23 mouse cellular contexts compared by ENCODE assay signal in genomic region chr9:120545994-120546393, GRCm38 (mm10). TPM values are rescaled to one million over a fixed set of nuclear protein-coding genes. Genes with fewer than 3 reads are reported as not detected.
DNase-seq lines count a peak whose midpoint lies in the region; ATAC-seq and TF ChIP-seq lines count a peak whose summit lies in the region.
"Had no signal": no experiment of that assay in that cellular context is flagged by ENCODE, and none has a peak within 500 bp of the region (broad histone marks: within the 10 kb centered on the region; RNA-seq: fewer than 3 reads in every experiment).

No protein-coding gene starts in this region.

- no peak for TF ChIP-seq POLR2A in lung, adult 2 months (IDR thresholded peaks at IDR 0.05; ENCODE audit: borderline replicate concordance, extremely low read depth, low read depth, low read length)

- no peak overlapping the region for H3K4me3 ChIP-seq in lung, embryonic 14.5 days (ENCODE audit: low read depth, low read length)
- no peak overlapping the region for H3K4me3 ChIP-seq in lung, adult 2 months (replicated peaks; ENCODE audit: extremely low read depth, low read depth, low read length)
- H3K4me3 ChIP-seq in stomach, embryonic 14.5 days (ENCODE audit: low read depth, low read length): no peak overlapping the region
- no peak overlapping the region for H3K4me3 ChIP-seq in stomach, postnatal 0 days (ENCODE audit: low read depth, low read length)
- H3K4me3 ChIP-seq in megakaryocyte, embryonic 14.5 days (replicated peaks): peak overlapping the region; percentile 11
- no peak overlapping the region for H3K4me3 ChIP-seq in stomach, embryonic 16.5 days (replicated peaks; ENCODE audit: low read length)
- H3K4me3 ChIP-seq in limb, embryonic 10.5 days: no peak overlapping the region
- H3K4me3 ChIP-seq: embryonic facial prominence, embryonic 13.5 days; forebrain, embryonic 12.5 days; heart, embryonic 13.5 days; hindbrain, embryonic 12.5 days had no signal

- no peak for TF ChIP-seq CTCF in lung, embryonic 14.5 days (IDR thresholded peaks at IDR 0.05; ENCODE audit: low read depth)
- no peak for TF ChIP-seq CTCF in lung, adult 2 months (IDR thresholded peaks at IDR 0.05; ENCODE audit: insufficient read depth, low read length)
- no peak for TF ChIP-seq CTCF in stomach, postnatal 0 days (IDR thresholded peaks at IDR 0.05; ENCODE audit: low read depth)

- H3K4me2 ChIP-seq in lung, embryonic 14.5 days: no peak overlapping the region
- H3K4me2 ChIP-seq in stomach, embryonic 14.5 days (replicated peaks; ENCODE audit: low read depth, low read length): no peak overlapping the region
- H3K4me2 ChIP-seq in stomach, postnatal 0 days (replicated peaks; ENCODE audit: low read depth): no peak overlapping the region
- H3K4me2 ChIP-seq in stomach, embryonic 16.5 days (ENCODE audit: low read depth, low read length): no peak overlapping the region
- H3K4me2 ChIP-seq: forebrain, embryonic 12.5 days; heart, embryonic 13.5 days; hindbrain, embryonic 12.5 days had no signal

- peaks cover 12% of the 10 kb centered on the region for H3K4me1 ChIP-seq in lung, embryonic 14.5 days (ENCODE audit: insufficient read depth)
- H3K4me1 ChIP-seq in lung, adult 2 months (ENCODE audit: control insufficient read depth, insufficient read depth, low read length): 0 out of 2 replicates have a peak, but pooled peaks cover 3% of the 10 kb centered on the region
- peaks cover 13% of the 10 kb centered on the region; the same call in 1 of the 2 replicates for H3K4me1 ChIP-seq in stomach, embryonic 14.5 days (ENCODE audit: control insufficient read depth, insufficient read depth, low read length)
- H3K4me1 ChIP-seq in stomach, postnatal 0 days (replicated peaks; ENCODE audit: control insufficient read depth, insufficient read depth): no peaks in the 10 kb centered on the region
- peaks cover 19% of the 10 kb centered on the region for H3K4me1 ChIP-seq in megakaryocyte, embryonic 14.5 days
- peaks cover 20% of the 10 kb centered on the region for H3K4me1 ChIP-seq in stomach, embryonic 16.5 days (ENCODE audit: control insufficient read depth, insufficient read depth, low read length)
- H3K4me1 ChIP-seq in limb, embryonic 10.5 days: peaks cover 18% of the 10 kb centered on the region
- H3K4me1 ChIP-seq: forebrain, embryonic 12.5 days; heart, embryonic 13.5 days had no signal

- no peak for TF ChIP-seq EP300 in stomach, postnatal 0 days (optimal IDR thresholded peaks at IDR 0.05)

- H3K9ac ChIP-seq in lung, embryonic 14.5 days: no peak overlapping the region
- H3K9ac ChIP-seq in stomach, embryonic 14.5 days (replicated peaks; ENCODE audit: low read depth, low read length): no peak overlapping the region
- no peak overlapping the region for H3K9ac ChIP-seq in stomach, postnatal 0 days (ENCODE audit: low read length)
- no peak overlapping the region for H3K9ac ChIP-seq in stomach, embryonic 16.5 days (ENCODE audit: low read length)
- H3K9ac ChIP-seq: embryonic facial prominence, embryonic 13.5 days; forebrain, embryonic 12.5 days; heart, embryonic 13.5 days; hindbrain, embryonic 12.5 days had no signal

- H3K27me3 ChIP-seq in lung, embryonic 14.5 days (ENCODE audit: insufficient read depth, low read length): no peaks in the 10 kb centered on the region
- H3K27me3 ChIP-seq in stomach, embryonic 14.5 days (ENCODE audit: control insufficient read depth, insufficient read depth, low read length): no peaks in the 10 kb centered on the region
- H3K27me3 ChIP-seq in stomach, postnatal 0 days (ENCODE audit: control insufficient read depth, insufficient read depth, low read length): no peaks in the 10 kb centered on the region
- H3K27me3 ChIP-seq in megakaryocyte, embryonic 14.5 days (replicated peaks): peaks cover 63% of the 10 kb centered on the region
- no peaks in the 10 kb centered on the region for H3K27me3 ChIP-seq in stomach, embryonic 16.5 days (ENCODE audit: control insufficient read depth, insufficient read depth, low read length)
- H3K27me3 ChIP-seq in limb, embryonic 10.5 days (ENCODE audit: low read depth, poor library complexity, severe bottlenecking): peaks cover 24% of the 10 kb centered on the region

- DNase-seq in lung, embryonic 14.5 days: no peak
- DNase-seq in lung, adult 2 months: no peak
- no peak for DNase-seq in stomach, postnatal 0 days (ENCODE audit: low spot score)
- DNase-seq in cerebellum, postnatal 36 days: no peak
- no peak for DNase-seq in limb, embryonic 10.5 days (ENCODE audit: low spot score)
- DNase-seq: adrenal gland, postnatal 14 days; cerebellum, adult 2 months; cerebellum, postnatal 10 days; gastrocnemius, postnatal 25 days; heart, adult 11 months; heart, postnatal 36 days had no signal

- 50% methylated on average over 2 of the region's 2 CpGs for WGBS in lung, embryonic 14.5 days
- WGBS in lung, adult 2 months: 59% methylated on average over 2 of the region's 2 CpGs
- 59% methylated on average over 2 of the region's 2 CpGs for WGBS in stomach, embryonic 14.5 days
- WGBS in stomach, postnatal 0 days: 64% methylated on average over 2 of the region's 2 CpGs
- WGBS in stomach, embryonic 16.5 days: 78% methylated on average over 2 of the region's 2 CpGs
- 94% methylated on average over 2 of the region's 2 CpGs for WGBS in limb, embryonic 10.5 days

- H3K36me3 ChIP-seq in lung, embryonic 14.5 days (ENCODE audit: insufficient read depth): no peaks in the 10 kb centered on the region
- H3K36me3 ChIP-seq in stomach, embryonic 14.5 days (ENCODE audit: control insufficient read depth, insufficient read depth, low read length): no peaks in the 10 kb centered on the region
- H3K36me3 ChIP-seq in stomach, postnatal 0 days (ENCODE audit: control insufficient read depth, insufficient read depth, low read length): no peaks in the 10 kb centered on the region
- H3K36me3 ChIP-seq in megakaryocyte, embryonic 14.5 days (replicated peaks; ENCODE audit: low read length): no peaks in the 10 kb centered on the region
- H3K36me3 ChIP-seq in stomach, embryonic 16.5 days (ENCODE audit: control insufficient read depth, insufficient read depth, low read length): no peaks in the 10 kb centered on the region
- no peaks in the 10 kb centered on the region for H3K36me3 ChIP-seq in limb, embryonic 10.5 days
- H3K36me3 ChIP-seq: embryonic facial prominence, embryonic 13.5 days; forebrain, embryonic 12.5 days; heart, embryonic 13.5 days; hindbrain, embryonic 12.5 days had no signal

- no peaks in the 10 kb centered on the region for H3K9me3 ChIP-seq in lung, embryonic 14.5 days (ENCODE audit: low read depth, low read length)
- H3K9me3 ChIP-seq in stomach, embryonic 14.5 days (ENCODE audit: control insufficient read depth, low read depth, low read length): no peaks in the 10 kb centered on the region
- H3K9me3 ChIP-seq in stomach, postnatal 0 days (ENCODE audit: control insufficient read depth, low read length): no peaks in the 10 kb centered on the region
- H3K9me3 ChIP-seq in megakaryocyte, embryonic 14.5 days: no peaks in the 10 kb centered on the region
- H3K9me3 ChIP-seq in stomach, embryonic 16.5 days (replicated peaks; ENCODE audit: control insufficient read depth, low read length): no peaks in the 10 kb centered on the region
- no peaks in the 10 kb centered on the region for H3K9me3 ChIP-seq in limb, embryonic 10.5 days (replicated peaks)
- H3K9me3 ChIP-seq: embryonic facial prominence, embryonic 13.5 days; forebrain, embryonic 12.5 days; heart, embryonic 13.5 days; hindbrain, embryonic 12.5 days had no signal

- peak overlapping the region; percentile 85 for H3K27ac ChIP-seq in lung, embryonic 14.5 days (ENCODE audit: low read depth)
- peak overlapping the region; percentile 78; the same call in 1 of the 2 replicates for H3K27ac ChIP-seq in stomach, embryonic 14.5 days (ENCODE audit: low read length)
- H3K27ac ChIP-seq in stomach, postnatal 0 days (replicated peaks): no peak overlapping the region
- H3K27ac ChIP-seq in stomach, embryonic 16.5 days (ENCODE audit: low read length): peak overlapping the region; percentile 88
- no peak overlapping the region for H3K27ac ChIP-seq in limb, embryonic 10.5 days
- H3K27ac ChIP-seq: embryonic facial prominence, embryonic 13.5 days; forebrain, embryonic 12.5 days; heart, embryonic 13.5 days; hindbrain, embryonic 12.5 days had no signal

- ATAC-seq in lung, embryonic 14.5 days (ENCODE audit: insufficient read depth): no peak
- ATAC-seq in stomach, embryonic 14.5 days (ENCODE audit: insufficient number of reproducible peaks, insufficient read depth, low FRiP score, low read depth): no peak
- no peak for ATAC-seq in stomach, postnatal 0 days (ENCODE audit: low FRiP score, low TSS enrichment)
- no peak for ATAC-seq in stomach, embryonic 16.5 days (ENCODE audit: insufficient read depth, low FRiP score)
- ATAC-seq: activated CD4-positive, CD25-positive, alpha-beta regulatory T cell, adult 4 months; forebrain, embryonic 16.5 days; hindbrain, embryonic 16.5 days had no signal

RNA-seq across cellular contexts. Expression of gene Entpd3, which starts 6.4 kb away (rescaled TPM):
- 14.9 TPM in 2 replicates for polyA plus RNA-seq in lung, embryonic 14.5 days (2014; fragmentation: Nextera tagmentation; extraction: Ambion mirVana)
- polyA plus RNA-seq in lung, adult 2 months (2012; rRNA removed): 3.7 and 5.7 TPM in 2 replicates
- polyA plus RNA-seq in stomach, embryonic 14.5 days (2014; fragmentation: Nextera tagmentation; extraction: Ambion mirVana): 6.3 and 7.7 TPM in 2 replicates
- polyA plus RNA-seq in stomach, postnatal 0 days (2015; fragmentation: Nextera tagmentation; extraction: Ambion mirVana): 2.1 and 2.3 TPM in 2 replicates
- not detected in 2 replicates for polyA plus RNA-seq in megakaryocyte, embryonic 14.5 days (2012; ENCODE audit: insufficient read depth, low replicate concordance)
- polyA plus RNA-seq in stomach, embryonic 16.5 days (2015; fragmentation: Nextera tagmentation; extraction: Ambion mirVana): 5.4 and 5.6 TPM in 2 replicates
- polyA plus RNA-seq in limb, embryonic 10.5 days (2016; fragmentation: Nextera tagmentation; extraction: Ambion mirVana): 0.26 and 0.33 TPM in 2 replicates
- polyA plus RNA-seq: heart, postnatal 0 days; Patski had no signal

RNA-seq across cellular contexts. Expression of gene Rpl14, which starts 25.2 kb away (rescaled TPM):
- polyA plus RNA-seq in lung, embryonic 14.5 days (2014; fragmentation: Nextera tagmentation; extraction: Ambion mirVana): 1,001 and 1,027 TPM in 2 replicates
- polyA plus RNA-seq in lung, adult 2 months (2012; rRNA removed): 319 and 344 TPM in 2 replicates
- polyA plus RNA-seq in stomach, embryonic 14.5 days (2014; fragmentation: Nextera tagmentation; extraction: Ambion mirVana): 1,122 and 1,132 TPM in 2 replicates
- polyA plus RNA-seq in stomach, postnatal 0 days (2015; fragmentation: Nextera tagmentation; extraction: Ambion mirVana): 742 and 777 TPM in 2 replicates
- polyA plus RNA-seq in megakaryocyte, embryonic 14.5 days (2012; ENCODE audit: insufficient read depth, low replicate concordance): 714 and 1,504 TPM in 2 replicates
- 689 and 823 TPM in 2 replicates for polyA plus RNA-seq in stomach, embryonic 16.5 days (2015; fragmentation: Nextera tagmentation; extraction: Ambion mirVana)
- 757 and 864 TPM in 2 replicates for polyA plus RNA-seq in limb, embryonic 10.5 days (2016; fragmentation: Nextera tagmentation; extraction: Ambion mirVana)

RNA-seq across cellular contexts. Expression of gene Eif1b, which starts 54.0 kb away (rescaled TPM):
- polyA plus RNA-seq in lung, embryonic 14.5 days (2014; fragmentation: Nextera tagmentation; extraction: Ambion mirVana): 195 and 196 TPM in 2 replicates
- 31.4 and 45.8 TPM in 2 replicates for polyA plus RNA-seq in lung, adult 2 months (2012; rRNA removed)
- polyA plus RNA-seq in stomach, embryonic 14.5 days (2014; fragmentation: Nextera tagmentation; extraction: Ambion mirVana): 178 and 187 TPM in 2 replicates
- 93.3 and 112 TPM in 2 replicates for polyA plus RNA-seq in stomach, postnatal 0 days (2015; fragmentation: Nextera tagmentation; extraction: Ambion mirVana)
- polyA plus RNA-seq in megakaryocyte, embryonic 14.5 days (2012; ENCODE audit: insufficient read depth, low replicate concordance): 112 and 150 TPM in 2 replicates
- 129 and 138 TPM in 2 replicates for polyA plus RNA-seq in stomach, embryonic 16.5 days (2015; fragmentation: Nextera tagmentation; extraction: Ambion mirVana)
- polyA plus RNA-seq in limb, embryonic 10.5 days (2016; fragmentation: Nextera tagmentation; extraction: Ambion mirVana): 198 and 199 TPM in 2 replicates

Comparison
In these comparisons a context has a peak if more than half of its experiments do, and no peak if none do; other contexts are left out.
1. H3K27ac ChIP-seq: peak in lung, embryonic 14.5 days (single experiment), stomach, embryonic 14.5 days (single experiment) and stomach, embryonic 16.5 days (single experiment); none in stomach, postnatal 0 days (single experiment) and limb, embryonic 10.5 days (single experiment).